Mouse (Mus musculus): ENCODE results near the gene Pak1ip1. TPM values are rescaled to one million over a fixed set of nuclear protein-coding genes. Genes with fewer than 3 reads are reported as not detected.
"Not testable (repeated sequence)": the region's sequence is repeated elsewhere in the genome, so short reads cannot be mapped to it uniquely, and the experiment has no call there.

The Pak1ip1 gene
- total and polyA plus RNA-seq, 2 experiments from 2014 or later: 42.2 to 45.8 TPM

- TF ChIP-seq CTCF (IDR thresholded peaks at IDR 0.05; ENCODE audit: low read depth): no peak
- H3K4me1 ChIP-seq (ENCODE audit: insufficient read depth, low read length): no peaks in the 10 kb centered on the region
- H3K27ac ChIP-seq: no peak overlapping the region
- 87% methylated on average over 1 of the region's 1 CpGs for WGBS
- DNase-seq (ENCODE audit: low spot score): no peak
- no peak for ATAC-seq
- H3K9ac ChIP-seq (replicated peaks; ENCODE audit: low read length): no peak overlapping the region
- no peaks in the 10 kb centered on the region for H3K36me3 ChIP-seq (ENCODE audit: insufficient read depth, low read length)
- no peaks in the 10 kb centered on the region for H3K9me3 ChIP-seq (ENCODE audit: low read length)
- no peaks in the 10 kb centered on the region for H3K27me3 ChIP-seq (ENCODE audit: insufficient read depth, low read length)
- H3K4me2 ChIP-seq (ENCODE audit: low read depth, low read length): no peak overlapping the region
- no peak overlapping the region for H3K4me3 ChIP-seq (ENCODE audit: low read length)
These were observed 18.1 kb upstream of the Pak1ip1 start for GRCm38 (mm10) chr13:40982759-40983158.

DNA sequence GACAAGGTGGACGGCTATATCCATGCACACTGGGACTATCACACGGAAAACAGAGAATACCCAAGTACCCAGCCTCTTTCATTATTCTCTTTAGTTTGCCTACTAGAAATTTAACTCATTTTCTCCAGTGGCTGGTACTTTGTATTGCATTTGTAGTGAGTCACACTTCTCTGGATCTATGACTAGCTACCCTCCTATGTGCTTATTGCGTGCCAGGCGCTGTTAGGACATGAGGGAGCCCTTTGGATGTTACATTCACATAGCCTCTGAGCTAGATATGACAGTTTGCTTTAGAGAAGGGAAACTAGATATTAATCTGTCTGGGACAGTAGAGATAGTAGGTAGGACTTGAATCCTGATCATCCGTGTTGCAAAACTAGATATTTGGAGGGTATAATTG lies 14.7 kb upstream of the Pak1ip1 start:
- H3K27ac ChIP-seq: no peak overlapping the region
- H3K9ac ChIP-seq (replicated peaks; ENCODE audit: low read length): no peak overlapping the region
- H3K36me3 ChIP-seq (ENCODE audit: insufficient read depth, low read length): no peaks in the 10 kb centered on the region
- WGBS: 95% methylated on average over 5 of the region's 5 CpGs
- DNase-seq (ENCODE audit: low spot score) (no peak), ATAC-seq (no peak)
- H3K4me1 ChIP-seq (ENCODE audit: insufficient read depth, low read length): no peaks in the 10 kb centered on the region
- H3K9me3 ChIP-seq (ENCODE audit: low read length): no peaks in the 10 kb centered on the region
- H3K4me2 ChIP-seq (ENCODE audit: low read depth, low read length): no peak overlapping the region
- TF ChIP-seq CTCF (IDR thresholded peaks at IDR 0.05; ENCODE audit: low read depth): no peak
- no peaks in the 10 kb centered on the region for H3K27me3 ChIP-seq (ENCODE audit: insufficient read depth, low read length)
- no peak overlapping the region for H3K4me3 ChIP-seq (ENCODE audit: low read length)

- H3K27me3 ChIP-seq (ENCODE audit: insufficient read depth, low read length); DNase-seq (ENCODE audit: low spot score); H3K9ac ChIP-seq (replicated peaks; ENCODE audit: low read length); H3K4me3 ChIP-seq (ENCODE audit: low read length); H3K4me1 ChIP-seq (ENCODE audit: insufficient read depth, low read length); H3K27ac ChIP-seq; H3K4me2 ChIP-seq (ENCODE audit: low read depth, low read length); H3K36me3 ChIP-seq (ENCODE audit: insufficient read depth, low read length); H3K9me3 ChIP-seq (ENCODE audit: low read length); ATAC-seq: not testable (repeated sequence)
- WGBS: 72% methylated on average over 4 of the region's 4 CpGs
These were observed 13.1 kb upstream of the Pak1ip1 start for GRCm38 (mm10) chr13:40987608-40988303.

DNA sequence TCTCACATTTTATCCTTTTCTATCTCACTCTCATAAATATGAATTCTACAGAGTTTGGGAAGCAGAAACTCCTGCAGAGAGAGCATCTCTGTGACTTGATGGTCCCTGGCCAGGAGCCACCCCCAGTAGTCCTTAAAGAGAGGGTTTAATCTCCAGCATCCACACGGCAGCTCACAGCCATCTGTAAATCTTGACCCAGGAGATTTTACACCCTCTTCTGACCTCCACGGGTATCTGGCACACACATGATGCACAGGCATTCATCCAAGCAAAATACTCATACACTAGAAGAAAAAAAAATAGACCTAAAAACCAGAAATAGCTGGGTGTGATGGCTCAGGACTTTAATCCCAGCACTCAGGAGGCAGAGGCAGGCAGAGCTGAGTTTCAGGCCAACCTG lies 12.4 kb upstream of the Pak1ip1 start:
- Histone ChIP-seq H3K27ac (no peak overlapping the region), H3K4me1 (ENCODE audit: insufficient read depth, low read length) (no peaks in the 10 kb centered on the region), H3K36me3 (ENCODE audit: insufficient read depth, low read length) (no peaks in the 10 kb centered on the region), H3K27me3 (ENCODE audit: insufficient read depth, low read length) (no peaks in the 10 kb centered on the region), H3K9ac (replicated peaks; ENCODE audit: low read length) (no peak overlapping the region), H3K4me3 (ENCODE audit: low read length) (no peak overlapping the region), H3K4me2 (ENCODE audit: low read depth, low read length) (no peak overlapping the region), H3K9me3 (ENCODE audit: low read length) (no peaks in the 10 kb centered on the region)
- ATAC-seq (no peak), DNase-seq (ENCODE audit: low spot score) (no peak)
- TF ChIP-seq CTCF (IDR thresholded peaks at IDR 0.05; ENCODE audit: low read depth): no peak
- WGBS: 68% methylated on average over 2 of the region's 2 CpGs

GRCm38 (mm10) chr13:40994487-40995263 lies 6.1 kb upstream of the Pak1ip1 start:
- Histone ChIP-seq H3K4me3 (ENCODE audit: low read length) (no peak overlapping the region), H3K36me3 (ENCODE audit: insufficient read depth, low read length) (no peaks in the 10 kb centered on the region), H3K27me3 (ENCODE audit: insufficient read depth, low read length) (no peaks in the 10 kb centered on the region), H3K4me2 (ENCODE audit: low read depth, low read length) (no peak overlapping the region), H3K9ac (replicated peaks; ENCODE audit: low read length) (no peak overlapping the region), H3K27ac (no peak overlapping the region), H3K4me1 (ENCODE audit: insufficient read depth, low read length) (peaks cover 2% of the 10 kb centered on the region; the same call in 1 of the 2 replicates), H3K9me3 (ENCODE audit: low read length) (no peaks in the 10 kb centered on the region)
- WGBS: 16% methylated on average over 8 of the region's 8 CpGs
- ATAC-seq (no peak), DNase-seq (ENCODE audit: low spot score) (no peak)
- no peak for TF ChIP-seq CTCF (IDR thresholded peaks at IDR 0.05; ENCODE audit: low read depth)

GRCm38 (mm10) chr13:40998537-40998936 lies 2.3 kb upstream of the Pak1ip1 start:
- not testable (repeated sequence) for H3K9me3 ChIP-seq (ENCODE audit: low read length); DNase-seq (ENCODE audit: low spot score); H3K4me1 ChIP-seq (ENCODE audit: insufficient read depth, low read length); H3K27ac ChIP-seq; ATAC-seq; H3K36me3 ChIP-seq (ENCODE audit: insufficient read depth, low read length); H3K9ac ChIP-seq (replicated peaks; ENCODE audit: low read length); H3K4me3 ChIP-seq (ENCODE audit: low read length); H3K4me2 ChIP-seq (ENCODE audit: low read depth, low read length); H3K27me3 ChIP-seq (ENCODE audit: insufficient read depth, low read length)
- 93% methylated on average over 5 of the region's 5 CpGs for WGBS

All from hindbrain, postnatal 0 days (tissue).